Mouse (Mus musculus) ES-Bruce4 (cell line): ENCODE results near the gene Abcc9.

ENCODE experiments used
- CTCF ChIP-seq: IDR thresholded peaks from one replicate; pipeline ENCODE4 v1.8.1; 2011; ENCODE audit warnings: low read depth, low read length
- EP300 ChIP-seq: IDR thresholded peaks from 2 replicates; pipeline ENCODE4 v1.6.1; 2011; ENCODE audit warnings: low read depth, low read length; ENCODE audit not compliant: insufficient read depth
- POLR2A ChIP-seq: IDR thresholded peaks from one replicate; pipeline ENCODE4 v1.8.1; 2011; ENCODE audit warnings: low read length; ENCODE audit not compliant: insufficient read depth

- TF ChIP-seq POLR2A (no peak), CTCF (no peak), EP300 (no peak)
Measured at GRCm38 (mm10) chr6:142561151-142561550, 141.0 kb downstream of the Abcc9 start.
